In the genomic region with DNA sequence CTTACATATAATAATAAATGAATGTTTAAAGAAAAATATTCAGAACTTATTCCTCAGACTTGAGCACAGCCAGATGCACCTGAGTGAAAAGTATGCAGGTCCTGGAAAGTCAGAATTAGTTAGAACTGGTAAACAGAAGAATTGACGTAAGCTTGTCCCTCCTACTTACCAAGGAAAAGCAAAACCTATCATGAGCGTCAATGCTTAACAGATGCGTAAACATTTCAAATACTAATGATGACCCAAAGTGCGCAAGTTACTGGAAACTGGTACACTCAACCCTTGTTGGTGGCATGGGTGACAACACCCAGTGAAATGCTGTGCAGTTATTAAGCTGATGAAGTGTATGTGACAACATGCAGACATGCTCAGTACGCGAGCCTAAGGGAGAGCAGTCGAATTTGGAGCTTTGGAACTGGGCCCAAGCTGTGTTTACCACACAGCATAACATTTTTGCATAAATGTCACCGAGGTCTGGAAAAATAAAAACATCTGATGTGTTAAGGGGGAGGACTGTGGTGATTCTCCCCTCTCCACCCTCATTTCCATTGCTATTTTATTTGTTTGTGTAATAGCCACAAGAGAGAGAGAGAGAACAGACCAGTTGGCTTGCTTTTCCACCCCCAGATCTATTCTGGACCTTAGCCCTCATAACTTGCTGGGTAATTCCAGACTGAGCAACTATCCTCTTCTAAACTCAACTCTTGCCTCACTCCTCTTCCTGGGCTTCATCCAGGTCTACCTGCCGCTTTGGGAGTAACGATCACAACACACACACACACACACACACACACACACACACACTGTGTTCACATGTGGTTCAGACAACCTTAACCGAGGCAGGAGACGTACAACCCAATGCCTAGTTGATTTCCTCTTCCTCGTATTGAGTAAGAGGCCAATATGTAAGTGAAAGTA, we compare ENCODE assay signal across 19 mouse cellular contexts. TPM values are rescaled to one million over a fixed set of nuclear protein-coding genes. Genes with fewer than 3 reads are reported as not detected.
DNase-seq lines count a peak whose midpoint lies in the region; ATAC-seq lines count a peak whose summit lies in the region.
"Had no signal": no experiment of that assay in that cellular context is flagged by ENCODE, and none has a peak within 500 bp of the region (broad histone marks: within the 10 kb centered on the region; RNA-seq: fewer than 3 reads in every experiment).

No protein-coding gene starts in this region.

- no peak overlapping the region for H3K4me2 ChIP-seq in liver, embryonic 16.5 days (ENCODE audit: low read depth, low read length)
- H3K4me2 ChIP-seq in liver, embryonic 11.5 days, result no peak overlapping the region
- no peak overlapping the region for H3K4me2 ChIP-seq in lung, embryonic 15.5 days
- H3K4me2 ChIP-seq in midbrain, embryonic 11.5 days, result no peak overlapping the region
- H3K4me2 ChIP-seq: embryonic facial prominence, embryonic 12.5 days; heart, embryonic 13.5 days; limb, embryonic 12.5 days had no signal

- H3K27ac ChIP-seq in liver, embryonic 16.5 days (ENCODE audit: low read length), result no peak overlapping the region
- H3K27ac ChIP-seq in liver, embryonic 11.5 days (ENCODE audit: low read depth, low read length), result no peak overlapping the region
- peak overlapping the region; percentile 60; the same call in 1 of the 2 replicates for H3K27ac ChIP-seq in lung, embryonic 15.5 days
- no peak overlapping the region for H3K27ac ChIP-seq in midbrain, embryonic 11.5 days (ENCODE audit: low read depth, low read length)
- H3K27ac ChIP-seq: embryonic facial prominence, embryonic 12.5 days; heart, embryonic 13.5 days; limb, embryonic 12.5 days had no signal

- no peaks in the 10 kb centered on the region for H3K36me3 ChIP-seq in liver, embryonic 16.5 days (ENCODE audit: control insufficient read depth, insufficient read depth)
- H3K36me3 ChIP-seq in liver, embryonic 11.5 days (ENCODE audit: control insufficient read depth, insufficient read depth, low read length), result no peaks in the 10 kb centered on the region
- H3K36me3 ChIP-seq in lung, embryonic 15.5 days, result no peaks in the 10 kb centered on the region
- H3K36me3 ChIP-seq in midbrain, embryonic 11.5 days (ENCODE audit: control insufficient read depth, insufficient read depth, low read length), result no peaks in the 10 kb centered on the region
- H3K36me3 ChIP-seq: embryonic facial prominence, embryonic 12.5 days; heart, embryonic 13.5 days; limb, embryonic 12.5 days had no signal

- H3K4me3 ChIP-seq in liver, embryonic 16.5 days (ENCODE audit: low read depth, low read length), result no peak overlapping the region
- H3K4me3 ChIP-seq in liver, embryonic 11.5 days (ENCODE audit: low read depth, low read length), result no peak overlapping the region
- H3K4me3 ChIP-seq in lung, embryonic 15.5 days, result no peak overlapping the region
- H3K4me3 ChIP-seq in midbrain, embryonic 11.5 days (ENCODE audit: low read depth, low read length), result no peak overlapping the region
- H3K4me3 ChIP-seq: embryonic facial prominence, embryonic 12.5 days; heart, embryonic 13.5 days; limb, embryonic 12.5 days had no signal

- peak; percentile 32 for ATAC-seq in liver, embryonic 16.5 days (ENCODE audit: low read depth)
- ATAC-seq in liver, embryonic 11.5 days (replicated peaks; ENCODE audit: low FRiP score), result no peak
- peak; percentile 95 for ATAC-seq in lung, embryonic 15.5 days (ENCODE audit: borderline replicate concordance, extremely low read depth, low FRiP score, low TSS enrichment)
- peak; percentile 34; the same call in 1 of the 2 replicates for ATAC-seq in megakaryocyte, adult 5-6 weeks (ENCODE audit: poor library complexity, severe bottlenecking)
- no peak for ATAC-seq in midbrain, embryonic 11.5 days (ENCODE audit: low FRiP score)
- ATAC-seq: forebrain, postnatal 0 days; hindbrain, embryonic 16.5 days; midbrain, embryonic 16.5 days had no signal

- H3K9ac ChIP-seq in liver, embryonic 16.5 days (ENCODE audit: low read depth, low read length), result no peak overlapping the region
- no peak overlapping the region for H3K9ac ChIP-seq in liver, embryonic 11.5 days (ENCODE audit: low read depth, low read length)
- H3K9ac ChIP-seq in lung, embryonic 15.5 days, result no peak overlapping the region
- H3K9ac ChIP-seq in midbrain, embryonic 11.5 days (ENCODE audit: low read length), result no peak overlapping the region
- H3K9ac ChIP-seq: embryonic facial prominence, embryonic 12.5 days; forebrain, postnatal 0 days; heart, embryonic 13.5 days; limb, embryonic 12.5 days had no signal

- DNase-seq in liver, embryonic 11.5 days (ENCODE audit: low spot score), result no peak
- peak; percentile 39 for DNase-seq in fat pad, adult 2 months (ENCODE audit: extremely low read depth, low read depth, low spot score)
- DNase-seq in right cerebral cortex, postnatal 14 days, result no peak
- DNase-seq in midbrain, embryonic 11.5 days (ENCODE audit: low spot score, missing footprints), result no peak
- DNase-seq: adrenal gland, adult 8-10 months; cerebellum, adult 11-12 months; cerebellum, postnatal 36 days; forebrain, postnatal 0 days; heart, postnatal 4 days; layer of hippocampus, adult 9-11 months; spleen, adult 18-20 months had no signal

- no peaks in the 10 kb centered on the region for H3K9me3 ChIP-seq in liver, embryonic 16.5 days (replicated peaks; ENCODE audit: control insufficient read depth, low read length)
- H3K9me3 ChIP-seq in liver, embryonic 11.5 days (ENCODE audit: control insufficient read depth, low read length), result no peaks in the 10 kb centered on the region
- no peaks in the 10 kb centered on the region for H3K9me3 ChIP-seq in lung, embryonic 15.5 days
- no peaks in the 10 kb centered on the region for H3K9me3 ChIP-seq in midbrain, embryonic 11.5 days (ENCODE audit: control insufficient read depth, low read length)
- H3K9me3 ChIP-seq: embryonic facial prominence, embryonic 12.5 days; heart, embryonic 13.5 days; limb, embryonic 12.5 days had no signal

- WGBS in liver, embryonic 16.5 days (ENCODE audit: insufficient replicate concordance), result 62% methylated on average over 13 of the region's 13 CpGs
- WGBS in liver, embryonic 11.5 days, result 82% methylated on average over 13 of the region's 13 CpGs
- whole genome bisulfite sequencing in lung, embryonic 15.5 days, result 61% methylated on average over 13 of the region's 13 CpGs
- 89% methylated on average over 13 of the region's 13 CpGs for WGBS in midbrain, embryonic 11.5 days

- no peaks in the 10 kb centered on the region for H3K27me3 ChIP-seq in liver, embryonic 16.5 days (ENCODE audit: control insufficient read depth, insufficient read depth, low read depth, low read length)
- no peaks in the 10 kb centered on the region for H3K27me3 ChIP-seq in liver, embryonic 11.5 days (replicated peaks; ENCODE audit: control insufficient read depth, insufficient read depth, low read length)
- H3K27me3 ChIP-seq in lung, embryonic 15.5 days, result no peaks in the 10 kb centered on the region
- no peaks in the 10 kb centered on the region; the same call in 1 of the 2 replicates for H3K27me3 ChIP-seq in midbrain, embryonic 11.5 days (ENCODE audit: control insufficient read depth, insufficient read depth, low read length)
- H3K27me3 ChIP-seq: embryonic facial prominence, embryonic 12.5 days; heart, embryonic 13.5 days; limb, embryonic 12.5 days had no signal

- H3K4me1 ChIP-seq in liver, embryonic 16.5 days (ENCODE audit: control insufficient read depth, low read depth, low read length), result no peaks in the 10 kb centered on the region
- H3K4me1 ChIP-seq in liver, embryonic 11.5 days (replicated peaks; ENCODE audit: control insufficient read depth, insufficient read depth, low read length), result no peaks in the 10 kb centered on the region
- H3K4me1 ChIP-seq in lung, embryonic 15.5 days, result peaks cover 21% of the 10 kb centered on the region; the same call in 1 of the 2 replicates
- H3K4me1 ChIP-seq in midbrain, embryonic 11.5 days (ENCODE audit: control insufficient read depth, insufficient read depth, low read length), result no peaks in the 10 kb centered on the region
- H3K4me1 ChIP-seq: embryonic facial prominence, embryonic 12.5 days; limb, embryonic 12.5 days had no signal

RNA-seq across cellular contexts. Expression of a gene that starts 49.7 kb away (rescaled TPM):
- polyA plus RNA-seq in liver, embryonic 16.5 days (2015; fragmentation: Nextera tagmentation; extraction: Ambion mirVana), result 2.9 and 3.2 TPM in 2 replicates
- polyA plus RNA-seq in liver, embryonic 11.5 days (2014; fragmentation: Nextera tagmentation; extraction: Ambion mirVana), result 41.3 and 45.7 TPM in 2 replicates
- polyA plus RNA-seq in lung, embryonic 15.5 days (2015; fragmentation: Nextera tagmentation; extraction: Ambion mirVana), result 64.3 and 68.7 TPM in 2 replicates
- 21.8 and 23.1 TPM in 2 replicates for total RNA-seq in megakaryocyte, adult 5-6 weeks (2015)
- total RNA-seq in megakaryocyte, adult 5-6 weeks (2017), result 14.8 and 16.2 TPM in 2 replicates
- polyA plus RNA-seq in midbrain, embryonic 11.5 days (2014; fragmentation: Nextera tagmentation; extraction: Ambion mirVana), result 47.9 and 57.2 TPM in 2 replicates

Comparison
In these comparisons a context has a peak if more than half of its experiments do, and no peak if none do; other contexts are left out.
1. ATAC-seq: peak in liver, embryonic 16.5 days (single experiment), lung, embryonic 15.5 days (single experiment) and megakaryocyte, adult 5-6 weeks (single experiment); none in liver, embryonic 11.5 days (single experiment) and midbrain, embryonic 11.5 days (single experiment).
2. RNA of a gene that starts 49.7 kb away (polyA plus RNA-seq): 64.3 to 68.7 TPM in lung, embryonic 15.5 days, 47.9 to 57.2 TPM in midbrain, embryonic 11.5 days and 41.3 to 45.7 TPM in liver, embryonic 11.5 days; 2.9 to 3.2 TPM in liver, embryonic 16.5 days; every median in the first group is over 10 times any median in the second.